Mouse (Mus musculus) forebrain, embryonic 15.5 days (tissue): Measurements from ENCODE around the gene Txnrd2. TPM values are rescaled to one million over a fixed set of nuclear protein-coding genes. Genes with fewer than 3 reads are reported as not detected.

ENCODE experiments used
- ATAC-seq: fragments of 200-750 bp; cut with Nextera tagmentation; replicated peaks from 2 replicates; pipeline ENCODE4 v1.8.0; 2017; ENCODE audit warnings: mild to moderate bottlenecking, moderate TSS enrichment, moderate library complexity
- H3K27ac ChIP-seq: fragments of 300-500 bp; sonication (generic); replicated peaks from 2 replicates; pipeline ENCODE4 v1.5.1; 2015; ENCODE audit warnings: mild to moderate bottlenecking, inconsistent platforms
- H3K27me3 ChIP-seq: fragments of 300-500 bp; sonication (generic); 2 replicates; pipeline ENCODE4 v1.6.1; 2015; ENCODE audit warnings: inconsistent platforms
- H3K36me3 ChIP-seq: fragments of 300-500 bp; sonication (generic); 2 replicates; pipeline ENCODE4 v1.6.1; 2015; ENCODE audit warnings: mild to moderate bottlenecking, inconsistent platforms
- H3K4me1 ChIP-seq: fragments of 300-500 bp; sonication (generic); 2 replicates; pipeline ENCODE4 v1.6.1; 2015; ENCODE audit warnings: inconsistent platforms
- H3K4me2 ChIP-seq: fragments of 300-500 bp; sonication (generic); replicated peaks from 2 replicates; pipeline ENCODE4 v1.6.1; 2015; ENCODE audit warnings: mild to moderate bottlenecking, inconsistent platforms
- H3K4me3 ChIP-seq: fragments of 300-500 bp; sonication (generic); 2 replicates; pipeline ENCODE4 v1.5.1; 2015; ENCODE audit warnings: mild to moderate bottlenecking, inconsistent platforms
- H3K9ac ChIP-seq: fragments of 300-500 bp; sonication (generic); replicated peaks from 2 replicates; pipeline ENCODE4 v1.6.1; 2015; ENCODE audit warnings: mild to moderate bottlenecking, inconsistent platforms
- H3K9me3 ChIP-seq: fragments of 300-500 bp; sonication (generic); 2 replicates; pipeline ENCODE4 v1.6.1; 2016; ENCODE audit warnings: inconsistent platforms
- WGBS: fragments of 180-500 bp; shearing (Covaris S2); methylation state at CpG from one replicate; pipeline ENCODE4 v1.1.7; 2015; ENCODE audit warnings: mixed read lengths; 5-methylcytosine and 5-hydroxymethylcytosine counted together
- polyA plus RNA-seq: library from polyadenylated mRNA; unstranded; fragments of >200 nt; fragmentation: Nextera tagmentation; extraction: Ambion mirVana; gene quantifications from 2 replicates; pipeline ENCODE4 v1.2.1, GENCODE M21; 2015

Gene Txnrd2
- polyA plus RNA-seq, 1 experiment from 2014 or later, result 26.3 TPM

GRCm38 (mm10) chr16:18423203-18423914 lies 2.8 kb upstream of the Txnrd2 start:
- ATAC-seq, result no peak
- Histone ChIP-seq H3K4me3 (no peak overlapping the region), H3K27me3 (no peaks in the 10 kb centered on the region), H3K4me1 (peaks cover 28% of the 10 kb centered on the region), H3K4me2 (no peak overlapping the region), H3K9me3 (no peaks in the 10 kb centered on the region), H3K36me3 (peaks cover 12% of the 10 kb centered on the region; the same call in 1 of the 2 replicates), H3K27ac (no peak overlapping the region), H3K9ac (no peak overlapping the region)
- 90% methylated on average over 7 of the region's 7 CpGs for WGBS

DNA sequence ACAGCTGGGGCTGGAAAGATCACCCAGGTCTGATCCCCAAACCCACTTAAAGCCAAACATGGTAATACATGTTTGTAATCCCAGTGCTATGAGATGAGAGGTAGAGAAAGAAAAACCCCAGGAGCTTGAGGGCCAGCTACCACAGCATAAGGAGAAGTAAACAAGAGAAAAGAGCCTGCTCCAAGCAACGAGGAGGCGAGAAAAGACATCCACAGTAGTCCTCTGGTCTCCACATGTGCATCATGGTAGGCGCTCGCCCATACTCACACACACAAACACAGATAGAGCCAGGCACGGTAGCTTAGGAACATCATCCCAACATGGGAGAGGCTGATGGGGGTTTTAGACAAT lies 2.3 kb upstream of the Txnrd2 start:
- Histone ChIP-seq H3K27me3 (no peaks in the 10 kb centered on the region), H3K9ac (no peak overlapping the region), H3K9me3 (no peaks in the 10 kb centered on the region), H3K4me1 (peaks cover 28% of the 10 kb centered on the region), H3K4me2 (no peak overlapping the region), H3K27ac (no peak overlapping the region), H3K4me3 (no peak overlapping the region), H3K36me3 (peaks cover 12% of the 10 kb centered on the region; the same call in 1 of the 2 replicates)
- 97% methylated on average over 5 of the region's 5 CpGs for WGBS
- ATAC-seq, result no peak

DNA sequence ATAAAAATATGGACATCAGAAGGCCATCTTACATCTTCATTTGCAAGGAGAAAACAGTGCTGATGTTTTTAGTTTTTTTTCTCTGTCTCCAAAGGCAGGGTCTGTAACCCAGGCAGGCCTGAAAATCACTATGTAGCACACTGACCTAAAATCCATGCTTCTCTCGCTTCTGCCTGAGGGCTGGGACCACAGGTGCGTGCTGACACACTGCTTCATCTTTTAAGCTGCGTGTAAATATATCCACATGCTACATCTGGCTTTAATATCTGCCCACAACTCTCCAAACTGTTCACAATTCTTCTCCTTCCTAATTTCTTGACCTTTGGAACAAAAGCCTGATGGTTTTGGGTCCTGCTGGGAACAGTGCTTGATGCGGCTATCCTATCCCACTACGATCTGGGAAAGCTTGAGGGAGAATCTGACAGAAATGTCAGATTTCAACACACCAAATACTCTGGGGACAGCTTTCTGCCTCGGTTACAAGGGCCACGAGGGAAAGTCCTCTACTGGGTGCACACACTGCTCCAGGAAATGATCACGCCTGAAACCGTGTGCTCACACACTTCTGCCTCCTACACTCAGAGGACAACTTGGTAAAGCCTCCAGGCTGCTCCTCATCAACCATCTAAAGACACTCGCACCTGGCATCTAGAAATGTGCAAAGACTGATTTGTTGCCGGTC lies 1.7 kb upstream of the Txnrd2 start:
- H3K4me3 ChIP-seq, result peak overlapping the region; percentile 8; the same call in 1 of the 2 replicates
- 89% methylated on average over 11 of the region's 11 CpGs for WGBS

DNA sequence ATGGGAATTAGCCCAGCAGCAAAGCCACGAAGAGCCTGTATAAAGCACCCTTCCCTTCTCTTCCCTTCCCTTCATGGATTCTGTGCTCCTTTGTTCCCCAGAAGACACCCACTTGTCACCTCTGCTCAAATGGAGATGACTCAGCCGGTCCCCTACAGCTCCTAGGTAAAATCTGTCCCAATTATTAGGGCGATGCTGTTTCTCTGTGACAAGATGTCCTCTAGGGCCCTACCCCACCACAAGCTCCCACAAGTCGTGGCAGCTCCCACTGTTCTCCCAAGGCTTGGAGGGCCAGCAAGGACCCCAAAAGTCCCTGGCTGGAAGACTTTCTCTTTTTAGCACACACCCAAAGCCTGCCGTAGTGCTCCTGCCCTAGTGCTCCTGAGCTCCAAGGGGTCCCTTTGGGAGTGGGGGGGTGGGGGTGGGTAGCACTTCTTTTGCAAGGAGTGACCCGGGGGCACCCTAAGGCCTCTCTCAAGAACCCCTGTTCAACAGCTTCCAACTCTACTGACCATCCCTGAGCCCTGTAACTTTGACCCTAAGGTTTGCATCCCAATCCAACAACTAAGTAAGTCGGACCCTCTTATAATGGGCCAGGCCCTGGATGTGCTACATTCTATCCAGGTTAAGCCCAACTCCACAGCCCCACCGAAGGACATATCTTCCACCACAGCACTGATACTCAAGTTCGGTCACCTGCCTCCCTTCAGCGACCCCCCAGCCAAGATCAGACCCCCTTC lies 539 bp upstream of the Txnrd2 start:
- H3K9me3 ChIP-seq, result no peaks in the 10 kb centered on the region
- peaks cover 12% of the 10 kb centered on the region; the same call in 1 of the 2 replicates for H3K36me3 ChIP-seq
- H3K9ac ChIP-seq, result peak overlapping the region; percentile 89
- peak; percentile 68 for ATAC-seq
- peak overlapping the region; percentile 84 for H3K4me3 ChIP-seq
- peaks cover 28% of the 10 kb centered on the region for H3K4me1 ChIP-seq
- H3K27me3 ChIP-seq, result no peaks in the 10 kb centered on the region
- peak overlapping the region; percentile 77 for H3K4me2 ChIP-seq
- peak overlapping the region; percentile 69; the same call in 1 of the 2 replicates for H3K27ac ChIP-seq
- WGBS, result 26% methylated on average over 10 of the region's 10 CpGs

More for the DNA sequence above, 1.7 kb upstream of the Txnrd2 start:
- no peak for ATAC-seq
- Histone ChIP-seq H3K36me3 (peaks cover 12% of the 10 kb centered on the region; the same call in 1 of the 2 replicates), H3K4me1 (peaks cover 28% of the 10 kb centered on the region), H3K9ac (no peak overlapping the region), H3K4me2 (peak overlapping the region; percentile 77; the same call in 1 of the 2 replicates), H3K27me3 (no peaks in the 10 kb centered on the region), H3K27ac (0 out of 2 replicates have a peak overlapping the region, but pooled peaks have one; percentile 20), H3K9me3 (no peaks in the 10 kb centered on the region)

- H3K4me1 ChIP-seq, result peaks cover 28% of the 10 kb centered on the region
- H3K4me2 ChIP-seq, result peak within 1 kb of the TSS; percentile 77
- WGBS, result 58% methylated on average over 5 of the region's 5 CpGs
- peak within 1 kb of the TSS; percentile 84 for H3K4me3 ChIP-seq
- H3K27me3 ChIP-seq, result no peaks in the 10 kb centered on the region
- H3K9ac ChIP-seq, result peak within 1 kb of the TSS; percentile 89
- H3K27ac ChIP-seq, result peak within 1 kb of the TSS; percentile 69
- H3K9me3 ChIP-seq, result no peaks in the 10 kb centered on the region
- peaks cover 10% of the 10 kb centered on the region; the same call in 1 of the 2 replicates for H3K36me3 ChIP-seq
- no peak for ATAC-seq
These were observed 657 bp downstream of the Txnrd2 start, which contains the start of gene Comt for GRCm38 (mm10) chr16:18426802-18427280. Comt (minus strand) TSS chr16:18426852.

DNA sequence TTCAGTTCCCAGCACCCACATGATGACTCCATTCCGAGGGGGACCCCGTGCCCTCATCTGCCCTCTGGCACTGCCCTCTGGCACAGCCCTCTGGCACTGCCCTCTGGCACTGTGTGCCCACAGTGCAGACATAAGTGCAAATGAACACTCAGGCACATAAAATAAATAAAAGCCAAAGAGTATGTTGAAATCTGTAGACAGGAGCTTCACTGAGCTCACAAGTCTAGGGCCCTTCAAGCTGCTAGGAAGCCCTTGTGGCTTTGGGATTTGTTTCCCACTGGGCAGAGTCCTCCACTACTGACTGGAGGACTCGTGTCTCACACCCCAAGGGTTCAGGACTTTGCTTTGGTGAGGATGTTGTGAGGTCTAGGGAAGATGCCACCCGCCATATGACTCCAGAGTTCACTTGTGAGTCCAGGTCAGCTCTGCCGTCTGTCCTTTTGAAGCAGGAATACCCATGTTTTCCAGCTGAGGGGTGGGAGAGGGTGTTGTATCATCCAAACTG lies 1.9 kb downstream of the Txnrd2 start:
- no peak overlapping the region for H3K9ac ChIP-seq
- 0 out of 2 replicates have a peak, but pooled peaks cover 3% of the 10 kb centered on the region for H3K36me3 ChIP-seq
- H3K4me1 ChIP-seq, result peaks cover 28% of the 10 kb centered on the region
- H3K4me3 ChIP-seq, result no peak overlapping the region
- H3K9me3 ChIP-seq, result no peaks in the 10 kb centered on the region
- no peaks in the 10 kb centered on the region for H3K27me3 ChIP-seq
- no peak overlapping the region for H3K4me2 ChIP-seq
- no peak for ATAC-seq
- 85% methylated on average over 5 of the region's 5 CpGs for WGBS
- no peak overlapping the region for H3K27ac ChIP-seq

GRCm38 (mm10) chr16:18428516-18429042 lies 2.4 kb downstream of the Txnrd2 start:
- WGBS, result 90% methylated on average over 7 of the region's 7 CpGs
- Histone ChIP-seq H3K9ac (no peak overlapping the region), H3K4me1 (peaks cover 28% of the 10 kb centered on the region), H3K4me3 (no peak overlapping the region), H3K36me3 (0 out of 2 replicates have a peak, but pooled peaks cover 2% of the 10 kb centered on the region), H3K9me3 (no peaks in the 10 kb centered on the region), H3K27ac (no peak overlapping the region), H3K27me3 (no peaks in the 10 kb centered on the region), H3K4me2 (no peak overlapping the region)
- no peak for ATAC-seq

GRCm38 (mm10) chr16:18429641-18430040 lies 3.5 kb downstream of the Txnrd2 start:
- no peak overlapping the region for H3K4me3 ChIP-seq
- no peak overlapping the region for H3K9ac ChIP-seq
- H3K27me3 ChIP-seq, result no peaks in the 10 kb centered on the region
- WGBS, result 92% methylated on average over 8 of the region's 8 CpGs
- no peak for ATAC-seq
- H3K9me3 ChIP-seq, result no peaks in the 10 kb centered on the region
- H3K4me1 ChIP-seq, result peaks cover 20% of the 10 kb centered on the region
- no peaks in the 10 kb centered on the region for H3K36me3 ChIP-seq
- no peak overlapping the region for H3K4me2 ChIP-seq
- no peak overlapping the region for H3K27ac ChIP-seq

DNA sequence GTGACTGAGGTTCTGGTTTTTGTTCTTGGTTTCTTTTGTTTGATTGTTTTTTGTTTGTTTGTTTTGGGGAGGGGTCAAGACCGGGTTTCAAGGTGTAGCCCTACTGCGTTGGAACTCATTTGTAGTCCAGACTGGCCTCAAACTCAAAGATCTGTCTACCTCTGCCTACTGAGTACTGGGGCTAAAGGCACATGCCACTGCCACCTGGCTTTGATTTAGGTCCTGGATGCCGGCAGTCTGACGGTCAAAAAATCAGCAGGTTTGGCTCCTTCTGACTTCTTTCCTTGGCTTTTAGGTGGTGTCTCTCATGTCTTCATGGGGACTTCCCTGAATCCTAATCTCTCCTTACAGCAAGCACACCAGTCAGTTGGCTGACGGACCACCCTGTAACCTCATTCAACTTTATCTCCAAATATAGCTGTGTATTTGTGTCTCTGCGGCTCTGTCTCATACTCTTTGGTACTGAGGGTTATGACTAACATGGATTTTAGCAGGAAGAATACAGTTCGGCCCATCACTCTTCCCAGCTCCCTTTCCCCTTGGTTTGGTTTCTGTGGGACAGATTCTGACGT lies 4.5 kb downstream of the Txnrd2 start:
- Histone ChIP-seq H3K36me3 (no peaks in the 10 kb centered on the region), H3K27me3 (no peaks in the 10 kb centered on the region), H3K4me2 (no peak overlapping the region), H3K9me3 (no peaks in the 10 kb centered on the region), H3K4me1 (peaks cover 9% of the 10 kb centered on the region), H3K27ac (no peak overlapping the region), H3K9ac (no peak overlapping the region), H3K4me3 (no peak overlapping the region)
- no peak for ATAC-seq
- 85% methylated on average over 8 of the region's 8 CpGs for WGBS

DNA sequence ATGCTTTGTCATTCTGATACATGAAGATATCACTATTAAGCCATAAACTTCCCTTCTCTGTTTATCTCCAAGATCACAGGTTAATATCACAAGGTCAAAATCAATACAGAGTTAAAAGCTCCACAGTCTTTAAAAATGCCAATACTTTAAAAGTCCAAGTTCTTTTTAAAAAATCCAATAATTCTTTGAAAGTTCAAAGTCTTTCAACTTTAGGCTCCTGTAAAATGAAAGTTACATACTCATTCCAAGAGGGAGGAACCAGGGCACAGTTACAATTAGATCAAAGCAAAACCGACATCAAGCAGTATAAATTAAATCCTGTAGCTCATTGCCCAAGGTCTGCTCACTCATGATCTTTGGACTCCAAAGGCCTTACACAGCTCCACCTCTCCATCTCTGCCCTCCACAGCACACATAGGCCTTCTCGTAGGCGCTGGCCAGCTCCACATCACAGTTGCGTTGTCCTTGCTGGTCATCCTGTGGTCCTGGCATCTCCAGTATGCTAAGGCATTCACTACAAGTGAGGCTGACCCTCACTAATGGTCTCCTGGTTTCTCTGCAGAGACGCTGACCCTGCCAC lies 7.2 kb downstream of the Txnrd2 start:
- Histone ChIP-seq H3K27me3 (no peaks in the 10 kb centered on the region), H3K4me2 (no peak overlapping the region), H3K27ac (no peak overlapping the region), H3K4me3 (no peak overlapping the region), H3K9me3 (no peaks in the 10 kb centered on the region), H3K36me3 (peaks cover 3% of the 10 kb centered on the region; the same call in 1 of the 2 replicates), H3K9ac (no peak overlapping the region), H3K4me1 (no peaks in the 10 kb centered on the region)
- 96% methylated on average over 5 of the region's 5 CpGs for WGBS
- no peak for ATAC-seq

- WGBS, result 92% methylated on average over 6 of the region's 6 CpGs
- ATAC-seq, result no peak
- no peak overlapping the region for H3K4me3 ChIP-seq
- H3K27me3 ChIP-seq, result no peaks in the 10 kb centered on the region
- H3K27ac ChIP-seq, result no peak overlapping the region
- H3K9me3 ChIP-seq, result no peaks in the 10 kb centered on the region
- no peak overlapping the region for H3K4me2 ChIP-seq
- H3K36me3 ChIP-seq, result peaks cover 3% of the 10 kb centered on the region; the same call in 1 of the 2 replicates
- no peak overlapping the region for H3K9ac ChIP-seq
- H3K4me1 ChIP-seq, result no peaks in the 10 kb centered on the region
These were observed 9.9 kb downstream of the Txnrd2 start for GRCm38 (mm10) chr16:18436128-18436527.
